Mouse (Mus musculus) bone marrow macrophage, adult 2 months (primary cell): ENCODE results near the gene Shb.
"Not testable (repeated sequence)": the region's sequence is repeated elsewhere in the genome, so short reads cannot be mapped to it uniquely, and the experiment has no call there.

Experiments used
- CTCF ChIP-seq: IDR thresholded peaks from 2 replicates; pipeline ENCODE4 v1.5.1; 2012; ENCODE audit warnings: low read depth, mild to moderate bottlenecking, low read length, moderate library complexity
- POLR2A ChIP-seq: IDR thresholded peaks from 2 replicates; pipeline ENCODE4 v1.6.1; 2012; ENCODE audit warnings: mild to moderate bottlenecking, low read depth, low read length, borderline replicate concordance

GRCm38 (mm10) chr4:45396211-45396610 is 136.1 kb downstream of the Shb start:
- TF ChIP-seq CTCF, POLR2A: not testable (repeated sequence)
